Mouse (Mus musculus): ENCODE data around the gene Gstt2. TPM values are rescaled to one million over a fixed set of nuclear protein-coding genes. Genes with fewer than 3 reads are reported as not detected.
A peak's percentile ranks its signal among the peaks of the same experiment; 100 is the strongest.
"Not testable (repeated sequence)": the region's sequence is repeated elsewhere in the genome, so short reads cannot be mapped to it uniquely, and the experiment has no call there.

Gstt2 gene
- polyA plus RNA-seq, 1 experiment from 2014 or later = 53.0 TPM

- Histone ChIP-seq H3K9ac (replicated peaks; ENCODE audit: low read length) (no peak overlapping the region), H3K36me3 (ENCODE audit: insufficient read depth, low read length) (no peaks in the 10 kb centered on the region), H3K9me3 (ENCODE audit: low read length) (no peaks in the 10 kb centered on the region), H3K27ac (ENCODE audit: low read length) (no peak overlapping the region), H3K27me3 (ENCODE audit: insufficient read depth, low read length) (no peaks in the 10 kb centered on the region), H3K4me2 (replicated peaks; ENCODE audit: low read depth, low read length) (no peak overlapping the region), H3K4me3 (ENCODE audit: low read length) (no peak overlapping the region), H3K4me1 (ENCODE audit: insufficient read depth, low read length) (no peaks in the 10 kb centered on the region)
- no peak for ATAC-seq (ENCODE audit: low FRiP score, low TSS enrichment)
- WGBS = 71% methylated on average over 6 of the region's 6 CpGs
Measured at GRCm38 (mm10) chr10:75845306-75845930, 8.2 kb upstream of the Gstt2 start.

- no peaks in the 10 kb centered on the region for H3K27me3 ChIP-seq (ENCODE audit: insufficient read depth, low read length)
- H3K4me1 ChIP-seq (ENCODE audit: insufficient read depth, low read length) = no peaks in the 10 kb centered on the region
- no peaks in the 10 kb centered on the region for H3K36me3 ChIP-seq (ENCODE audit: insufficient read depth, low read length)
- H3K9me3 ChIP-seq (ENCODE audit: low read length) = no peaks in the 10 kb centered on the region
- H3K4me2 ChIP-seq (replicated peaks; ENCODE audit: low read depth, low read length) = no peak overlapping the region
- H3K4me3 ChIP-seq (ENCODE audit: low read length) = no peak overlapping the region
- WGBS = 85% methylated on average over 1 of the region's 1 CpGs
- no peak for ATAC-seq (ENCODE audit: low FRiP score, low TSS enrichment)
- no peak overlapping the region for H3K27ac ChIP-seq (ENCODE audit: low read length)
- H3K9ac ChIP-seq (replicated peaks; ENCODE audit: low read length) = no peak overlapping the region
Measured at GRCm38 (mm10) chr10:75844800-75845199, 7.6 kb upstream of the Gstt2 start.

GRCm38 (mm10) chr10:75843898-75844297 is 6.7 kb upstream of the Gstt2 start:
- not testable (repeated sequence) for H3K27me3 ChIP-seq (ENCODE audit: insufficient read depth, low read length); ATAC-seq (ENCODE audit: low FRiP score, low TSS enrichment); H3K9ac ChIP-seq (replicated peaks; ENCODE audit: low read length); H3K4me1 ChIP-seq (ENCODE audit: insufficient read depth, low read length); H3K27ac ChIP-seq (ENCODE audit: low read length); H3K4me3 ChIP-seq (ENCODE audit: low read length); H3K36me3 ChIP-seq (ENCODE audit: insufficient read depth, low read length); H3K4me2 ChIP-seq (replicated peaks; ENCODE audit: low read depth, low read length); H3K9me3 ChIP-seq (ENCODE audit: low read length)
- WGBS = 74% methylated on average over 6 of the region's 6 CpGs

- WGBS = 84% methylated on average over 10 of the region's 10 CpGs
- H3K4me1 ChIP-seq (ENCODE audit: insufficient read depth, low read length) = peaks cover 32% of the 10 kb centered on the region
- no peak for ATAC-seq (ENCODE audit: low FRiP score, low TSS enrichment)
- no peaks in the 10 kb centered on the region for H3K9me3 ChIP-seq (ENCODE audit: low read length)
- no peaks in the 10 kb centered on the region for H3K27me3 ChIP-seq (ENCODE audit: insufficient read depth, low read length)
- H3K9ac ChIP-seq (replicated peaks; ENCODE audit: low read length) = no peak overlapping the region
- H3K4me3 ChIP-seq (ENCODE audit: low read length) = no peak overlapping the region
- H3K27ac ChIP-seq (ENCODE audit: low read length) = no peak overlapping the region
- H3K36me3 ChIP-seq (ENCODE audit: insufficient read depth, low read length) = no peaks in the 10 kb centered on the region
- H3K4me2 ChIP-seq (replicated peaks; ENCODE audit: low read depth, low read length) = no peak overlapping the region
Measured at GRCm38 (mm10) chr10:75839092-75839491, 1.9 kb upstream of the Gstt2 start.

- WGBS = 14% methylated on average over 7 of the region's 10 CpGs
Measured at GRCm38 (mm10) chr10:75835761-75836531, 1.3 kb downstream of the Gstt2 start.

GRCm38 (mm10) chr10:75835307-75835706 is 1.9 kb downstream of the Gstt2 start:
- H3K9ac ChIP-seq (replicated peaks; ENCODE audit: low read length) = no peak overlapping the region
- H3K9me3 ChIP-seq (ENCODE audit: low read length) = no peaks in the 10 kb centered on the region
- 0 out of 2 replicates have a peak, but pooled peaks have one; percentile 29 for ATAC-seq (ENCODE audit: low FRiP score, low TSS enrichment)
- under 1% methylated on average over 10 of the region's 10 CpGs for WGBS
- H3K4me3 ChIP-seq (ENCODE audit: low read length) = peak overlapping the region; percentile 37
- H3K27ac ChIP-seq (ENCODE audit: low read length) = peak overlapping the region; percentile 46; the same call in 1 of the 2 replicates
- H3K36me3 ChIP-seq (ENCODE audit: insufficient read depth, low read length) = no peaks in the 10 kb centered on the region
- peaks cover 43% of the 10 kb centered on the region for H3K4me1 ChIP-seq (ENCODE audit: insufficient read depth, low read length)
- H3K27me3 ChIP-seq (ENCODE audit: insufficient read depth, low read length) = no peaks in the 10 kb centered on the region
- H3K4me2 ChIP-seq (replicated peaks; ENCODE audit: low read depth, low read length) = peak overlapping the region; percentile 66

More at GRCm38 (mm10) chr10:75835761-75836531, 1.3 kb downstream of the Gstt2 start:
- no peaks in the 10 kb centered on the region for H3K9me3 ChIP-seq (ENCODE audit: low read length)
- H3K4me3 ChIP-seq (ENCODE audit: low read length) = peak overlapping the region; percentile 37
- no peaks in the 10 kb centered on the region for H3K36me3 ChIP-seq (ENCODE audit: insufficient read depth, low read length)
- no peak overlapping the region for H3K9ac ChIP-seq (replicated peaks; ENCODE audit: low read length)
- H3K27me3 ChIP-seq (ENCODE audit: insufficient read depth, low read length) = no peaks in the 10 kb centered on the region
- H3K4me1 ChIP-seq (ENCODE audit: insufficient read depth, low read length) = peaks cover 43% of the 10 kb centered on the region
- H3K4me2 ChIP-seq (replicated peaks; ENCODE audit: low read depth, low read length) = peak overlapping the region; percentile 66
- peak overlapping the region; percentile 90 for H3K27ac ChIP-seq (ENCODE audit: low read length)
- no peak for ATAC-seq (ENCODE audit: low FRiP score, low TSS enrichment)

- peak overlapping the region; percentile 88 for H3K27ac ChIP-seq (ENCODE audit: low read length)
- no peaks in the 10 kb centered on the region for H3K27me3 ChIP-seq (ENCODE audit: insufficient read depth, low read length)
- WGBS = 14% methylated on average over 9 of the region's 9 CpGs
- ATAC-seq (ENCODE audit: low FRiP score, low TSS enrichment) = no peak; the same call in 1 of the 2 replicates
- peaks cover 43% of the 10 kb centered on the region for H3K4me1 ChIP-seq (ENCODE audit: insufficient read depth, low read length)
- peak overlapping the region; percentile 74 for H3K9ac ChIP-seq (replicated peaks; ENCODE audit: low read length)
- H3K4me3 ChIP-seq (ENCODE audit: low read length) = peak overlapping the region; percentile 53
- peak overlapping the region; percentile 66 for H3K4me2 ChIP-seq (replicated peaks; ENCODE audit: low read depth, low read length)
- H3K9me3 ChIP-seq (ENCODE audit: low read length) = no peaks in the 10 kb centered on the region
- no peaks in the 10 kb centered on the region for H3K36me3 ChIP-seq (ENCODE audit: insufficient read depth, low read length)
Measured at GRCm38 (mm10) chr10:75834721-75835120, 2.5 kb downstream of the Gstt2 start.

GRCm38 (mm10) chr10:75834250-75834649 is 3.0 kb downstream of the Gstt2 start:
- H3K4me1 ChIP-seq (ENCODE audit: insufficient read depth, low read length) = peaks cover 43% of the 10 kb centered on the region
- WGBS = 2% methylated on average over 21 of the region's 21 CpGs
- peak; percentile 46 for ATAC-seq (ENCODE audit: low FRiP score, low TSS enrichment)
- peak overlapping the region; percentile 66 for H3K4me2 ChIP-seq (replicated peaks; ENCODE audit: low read depth, low read length)
- H3K27me3 ChIP-seq (ENCODE audit: insufficient read depth, low read length) = no peaks in the 10 kb centered on the region
- H3K4me3 ChIP-seq (ENCODE audit: low read length) = peak overlapping the region; percentile 53
- no peaks in the 10 kb centered on the region for H3K9me3 ChIP-seq (ENCODE audit: low read length)
- H3K9ac ChIP-seq (replicated peaks; ENCODE audit: low read length) = peak overlapping the region; percentile 74
- peak overlapping the region; percentile 88 for H3K27ac ChIP-seq (ENCODE audit: low read length)
- no peaks in the 10 kb centered on the region for H3K36me3 ChIP-seq (ENCODE audit: insufficient read depth, low read length)

- Histone ChIP-seq H3K27me3 (ENCODE audit: insufficient read depth, low read length) (no peaks in the 10 kb centered on the region), H3K36me3 (ENCODE audit: insufficient read depth, low read length) (no peaks in the 10 kb centered on the region), H3K9me3 (ENCODE audit: low read length) (no peaks in the 10 kb centered on the region), H3K4me3 (ENCODE audit: low read length) (peak overlapping the region; percentile 53), H3K4me1 (ENCODE audit: insufficient read depth, low read length) (peaks cover 43% of the 10 kb centered on the region), H3K9ac (replicated peaks; ENCODE audit: low read length) (peak overlapping the region; percentile 74), H3K27ac (ENCODE audit: low read length) (peak overlapping the region; percentile 8; the same call in 1 of the 2 replicates), H3K4me2 (replicated peaks; ENCODE audit: low read depth, low read length) (peak overlapping the region; percentile 66)
- 14% methylated on average over 21 of the region's 21 CpGs for WGBS
- ATAC-seq (ENCODE audit: low FRiP score, low TSS enrichment) = no peak
Measured at GRCm38 (mm10) chr10:75833456-75834080, 3.7 kb downstream of the Gstt2 start.

Measured in kidney, embryonic 16.5 days (tissue).